Mouse (Mus musculus) kidney, adult 2 months (tissue): ENCODE results near the gene Grid2. TPM values are rescaled to one million over a fixed set of nuclear protein-coding genes. Genes with fewer than 3 reads are reported as not detected.

Experiments used
- DNase-seq: peaks from one replicate; pipeline ENCODE4 v3.0.0; 2021
- H3K27ac ChIP-seq: fragments of 200-500 bp; 2 replicates; pipeline ENCODE4 v1.5.1; 2012; ENCODE audit warnings: low read depth, low read length, control low read depth, inconsistent platforms; ENCODE audit not compliant: insufficient read depth
- H3K27me3 ChIP-seq: fragments of 200-500 bp; replicated peaks from 2 replicates; pipeline ENCODE4 v1.6.1; 2012; ENCODE audit warnings: mild to moderate bottlenecking, moderate library complexity, low read length, inconsistent platforms; ENCODE audit not compliant: control insufficient read depth, insufficient read depth
- H3K36me3 ChIP-seq: fragments of 200-500 bp; 2 replicates; pipeline ENCODE4 v1.6.1; 2012; ENCODE audit warnings: mild to moderate bottlenecking, moderate library complexity, low read length, inconsistent platforms; ENCODE audit not compliant: control insufficient read depth, insufficient read depth
- H3K4me1 ChIP-seq: fragments of 200-500 bp; 2 replicates; pipeline ENCODE4 v1.6.1; 2011; ENCODE audit warnings: low read length; ENCODE audit not compliant: control insufficient read depth, insufficient read depth
- H3K4me3 ChIP-seq: fragments of 200-500 bp; 2 replicates; pipeline ENCODE4 v1.5.1; 2011; ENCODE audit warnings: mild to moderate bottlenecking, low read depth, low read length, control low read depth; ENCODE audit not compliant: insufficient read depth
- CTCF ChIP-seq: fragments of 200-500 bp; conservative IDR thresholded peaks from 2 replicates; pipeline ENCODE4 v1.5.1; 2011; ENCODE audit warnings: low read depth, mild to moderate bottlenecking, control low read depth, low read length, moderate library complexity, mixed read lengths; ENCODE audit not compliant: insufficient read depth, insufficient read length
- POLR2A ChIP-seq: fragments of 200-500 bp; IDR thresholded peaks from one replicate; pipeline ENCODE4 v1.6.1; 2011; ENCODE audit warnings: low read depth, low read length, control low read depth
- WGBS: fragments of 180-500 bp; shearing (Covaris S2); methylation state at CpG from one replicate; pipeline ENCODE4 v1.1.7; 2018; 5-methylcytosine and 5-hydroxymethylcytosine counted together
- polyA plus RNA-seq: library from polyadenylated mRNA; depleted of rRNA; stranded (reverse); fragments of >200 nt; gene quantifications from 2 replicates; pipeline ENCODE4 v1.2.3, GENCODE M21; 2012

Gene Grid2
- polyA plus RNA-seq, 1 experiment: not detected

DNA sequence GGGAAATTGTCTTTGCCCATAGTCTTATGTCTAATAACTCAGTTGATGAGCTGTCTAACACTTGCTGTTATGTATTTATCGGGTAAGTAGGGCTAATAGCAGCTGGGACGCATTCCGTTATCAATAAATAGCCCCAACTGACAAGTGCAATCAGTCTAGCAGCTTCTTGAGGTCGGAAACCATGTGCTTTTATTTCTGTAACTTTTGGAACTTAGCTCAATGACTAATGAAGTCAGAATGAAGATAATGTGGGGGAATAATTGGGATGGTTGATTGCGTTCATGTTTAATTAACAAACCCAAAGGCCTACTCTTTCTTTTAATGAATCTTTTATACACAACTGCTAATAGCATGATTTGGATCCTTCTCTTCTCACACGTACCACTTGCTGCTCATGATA lies 666.3 kb downstream of the Grid2 start:
- 88% methylated on average over 6 of the region's 6 CpGs for WGBS
- Histone ChIP-seq H3K4me1 (no peaks in the 10 kb centered on the region), H3K4me3 (no peak overlapping the region), H3K27ac (no peak overlapping the region), H3K27me3 (no peaks in the 10 kb centered on the region), H3K36me3 (no peaks in the 10 kb centered on the region)
- TF ChIP-seq CTCF (no peak), POLR2A (no peak)
- DNase-seq: no peak

DNA sequence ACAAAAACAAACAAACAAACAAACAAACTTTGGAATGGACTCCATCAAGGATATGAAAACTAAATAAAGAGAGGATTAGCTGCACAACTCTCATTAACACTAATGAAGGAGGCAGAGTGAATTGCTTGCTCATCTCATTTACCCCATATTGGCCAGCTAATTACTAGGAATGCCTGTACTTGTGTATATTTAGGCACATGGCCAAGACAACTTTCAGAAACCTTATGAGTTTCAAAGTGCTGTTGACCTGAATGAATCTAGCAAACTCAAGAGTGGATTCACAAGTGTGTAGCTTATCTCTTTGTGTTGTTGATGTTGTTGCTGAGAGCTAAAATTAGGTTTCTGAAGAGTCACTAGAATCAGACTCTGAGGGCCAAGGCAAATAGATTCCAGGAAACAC lies 675.5 kb downstream of the Grid2 start:
- Histone ChIP-seq H3K27ac (no peak overlapping the region), H3K4me3 (no peak overlapping the region), H3K27me3 (no peaks in the 10 kb centered on the region), H3K4me1 (no peaks in the 10 kb centered on the region), H3K36me3 (no peaks in the 10 kb centered on the region)
- no peak for DNase-seq
- no peak for TF ChIP-seq CTCF
- TF ChIP-seq POLR2A: no peak

DNA sequence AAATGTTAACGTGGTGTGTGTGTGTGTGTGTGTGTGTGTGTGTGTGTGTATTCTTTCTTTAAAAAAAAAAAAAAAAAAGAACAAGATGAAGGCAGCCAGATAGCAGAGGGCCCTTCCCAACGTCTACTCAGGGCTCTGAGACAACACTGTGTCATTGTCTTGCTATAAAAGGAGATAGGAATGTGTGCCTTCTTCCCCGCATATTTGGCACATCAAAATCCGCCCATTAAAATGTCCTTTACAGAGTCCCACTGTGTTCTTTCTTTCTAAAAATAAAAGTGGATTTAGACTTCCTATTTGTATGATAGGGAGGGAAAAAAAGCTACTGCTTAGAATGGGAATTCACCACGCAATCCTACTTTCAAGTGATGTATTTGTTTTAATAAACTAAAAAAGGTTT lies 691.0 kb downstream of the Grid2 start:
- DNase-seq: no peak
- H3K4me3 ChIP-seq: no peak overlapping the region
- no peaks in the 10 kb centered on the region for H3K4me1 ChIP-seq
- 51% methylated on average over 5 of the region's 5 CpGs for WGBS
- H3K36me3 ChIP-seq: no peaks in the 10 kb centered on the region
- no peak overlapping the region for H3K27ac ChIP-seq
- no peak for TF ChIP-seq CTCF
- no peak for TF ChIP-seq POLR2A
- no peaks in the 10 kb centered on the region for H3K27me3 ChIP-seq

- DNase-seq: no peak
- 39% methylated on average over 3 of the region's 3 CpGs for WGBS
Measured at GRCm38 (mm10) chr6:63963789-63964188, 708.1 kb downstream of the Grid2 start.

GRCm38 (mm10) chr6:63964269-63964668 lies 708.6 kb downstream of the Grid2 start:
- WGBS: 36% methylated on average over 6 of the region's 6 CpGs

More at GRCm38 (mm10) chr6:63963789-63964188, 708.1 kb downstream of the Grid2 start:
- Histone ChIP-seq H3K36me3 (no peaks in the 10 kb centered on the region), H3K4me3 (no peak overlapping the region), H3K27me3 (no peaks in the 10 kb centered on the region), H3K4me1 (no peaks in the 10 kb centered on the region), H3K27ac (no peak overlapping the region)
- no peak for TF ChIP-seq POLR2A
- no peak for TF ChIP-seq CTCF

GRCm38 (mm10) chr6:63964735-63965134 lies 709.1 kb downstream of the Grid2 start:
- H3K27ac ChIP-seq: no peak overlapping the region
- TF ChIP-seq POLR2A (no peak), CTCF (no peak)
- H3K27me3 ChIP-seq: no peaks in the 10 kb centered on the region
- H3K4me3 ChIP-seq: no peak overlapping the region
- H3K4me1 ChIP-seq: no peaks in the 10 kb centered on the region
- no peak for DNase-seq
- WGBS: 50% methylated on average over 2 of the region's 2 CpGs
- no peaks in the 10 kb centered on the region for H3K36me3 ChIP-seq

More at GRCm38 (mm10) chr6:63964269-63964668, 708.6 kb downstream of the Grid2 start:
- H3K27me3 ChIP-seq: no peaks in the 10 kb centered on the region
- DNase-seq: no peak
- no peaks in the 10 kb centered on the region for H3K36me3 ChIP-seq
- TF ChIP-seq CTCF (no peak), POLR2A (no peak)
- no peak overlapping the region for H3K4me3 ChIP-seq
- H3K27ac ChIP-seq: no peak overlapping the region
- no peaks in the 10 kb centered on the region for H3K4me1 ChIP-seq

DNA sequence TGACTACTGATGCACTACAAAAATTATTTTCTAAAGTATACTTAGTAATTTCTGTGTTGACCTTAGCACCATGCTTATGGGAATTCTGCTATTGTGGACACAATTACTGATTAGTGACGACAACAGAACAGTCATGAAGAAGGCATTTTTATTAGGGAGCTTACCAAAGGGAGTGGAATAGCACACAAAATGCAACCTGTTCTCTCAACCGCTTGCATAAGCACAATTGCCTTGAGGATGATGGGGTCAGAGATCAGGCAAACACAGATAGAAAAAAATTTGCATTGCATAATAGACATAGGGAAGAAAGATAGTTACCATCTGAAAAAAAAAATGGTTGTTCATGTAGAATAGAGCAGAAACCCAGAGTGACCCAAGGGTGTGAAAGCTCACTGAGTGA lies 790.4 kb downstream of the Grid2 start:
- no peak overlapping the region for H3K4me3 ChIP-seq
- H3K27me3 ChIP-seq: no peaks in the 10 kb centered on the region
- TF ChIP-seq POLR2A: no peak
- no peak for TF ChIP-seq CTCF
- no peaks in the 10 kb centered on the region for H3K4me1 ChIP-seq
- DNase-seq: no peak
- 81% methylated on average over 2 of the region's 2 CpGs for WGBS
- no peak overlapping the region for H3K27ac ChIP-seq
- H3K36me3 ChIP-seq: no peaks in the 10 kb centered on the region

GRCm38 (mm10) chr6:64046732-64047131 lies 791.1 kb downstream of the Grid2 start:
- H3K4me3 ChIP-seq: no peak overlapping the region
- WGBS: 87% methylated on average over 1 of the region's 1 CpGs
- no peak overlapping the region for H3K27ac ChIP-seq
- DNase-seq: no peak
- no peaks in the 10 kb centered on the region for H3K36me3 ChIP-seq
- no peaks in the 10 kb centered on the region for H3K4me1 ChIP-seq
- no peak for TF ChIP-seq CTCF
- TF ChIP-seq POLR2A: no peak
- H3K27me3 ChIP-seq: no peaks in the 10 kb centered on the region
